Mouse (Mus musculus) adrenal gland (tissue): Measurements from ENCODE around the gene Gstm5.

ENCODE experiments used
- intact Hi-C: fragments of 180-260 bp; cut with DNase I; formaldehyde crosslinking; loops from one replicate; pipeline ENCODE4 v1.15.1; 2025

The Gstm5 gene

GRCm38 (mm10) chr3:107929731-107930130 is 34.1 kb downstream of the Gstm5 start:
- intact Hi-C loops, result loop anchor here (5.0 kb wide), 2 partner anchors 218 to 232 kb away; partner anchors contain the start of genes Ahcyl1 and Gnai3

GRCm38 (mm10) chr3:107931134-107931533 is 35.5 kb downstream of the Gstm5 start:
- intact Hi-C loops, result loop anchor here (5.0 kb wide), 1 partner anchor 216 kb away; the partner anchor contains the start of gene Gnai3

- intact Hi-C loops, result loop anchor here (5.0 kb wide), 1 partner anchor 216 kb away; the partner anchor contains the start of gene Gnai3
These were observed 36.0 kb downstream of the Gstm5 start, which contains the start of gene Gstm7 for GRCm38 (mm10) chr3:107931670-107932069. TSS of gene Gstm7 (minus strand) at chr3:107931817.

- intact Hi-C loops, result loop anchor here (5.0 kb wide), 1 partner anchor 215 kb away; the partner anchor contains the start of gene Gnai3
These were observed 36.5 kb downstream of the Gstm5 start for GRCm38 (mm10) chr3:107932128-107932527.

GRCm38 (mm10) chr3:107935268-107935667 is 39.6 kb downstream of the Gstm5 start:
- intact Hi-C loops, result loop anchor here (5.0 kb wide), 1 partner anchor 87 kb away; no protein-coding TSS in a partner anchor

GRCm38 (mm10) chr3:107935888-107936287 is 40.3 kb downstream of the Gstm5 start:
- intact Hi-C loops, result loop anchor here (5.0 kb wide), 1 partner anchor 86 kb away; no protein-coding TSS in a partner anchor

GRCm38 (mm10) chr3:107939403-107939802 is 43.8 kb downstream of the Gstm5 start:
- intact Hi-C loops, result loop anchor here (5.0 kb wide), 1 partner anchor 83 kb away; no protein-coding TSS in a partner anchor

GRCm38 (mm10) chr3:107939830-107940229 is 44.2 kb downstream of the Gstm5 start:
- intact Hi-C loops, result loop anchor here (5.0 kb wide), 2 partner anchors 82 to 122 kb away; no protein-coding TSS in a partner anchor

- intact Hi-C loops, result loop anchor here (5.0 kb wide), 1 partner anchor 122 kb away; no protein-coding TSS in a partner anchor
These were observed 44.9 kb downstream of the Gstm5 start for GRCm38 (mm10) chr3:107940524-107940923.

GRCm38 (mm10) chr3:107941261-107941660 is 45.6 kb downstream of the Gstm5 start:
- intact Hi-C loops, result loop anchor here (5.0 kb wide), 1 partner anchor 121 kb away; no protein-coding TSS in a partner anchor

GRCm38 (mm10) chr3:107943239-107943990 is 47.8 kb downstream of the Gstm5 start, which contains the start of gene Gstm6:
TSS of gene Gstm6 (minus strand) at chr3:107943749.
- intact Hi-C loops, result loop anchor here (5.0 kb wide), 1 partner anchor 119 kb away; no protein-coding TSS in a partner anchor

- intact Hi-C loops, result no loop called here
These were observed 50.1 kb downstream of the Gstm5 start for GRCm38 (mm10) chr3:107945729-107946128.
